Mouse (Mus musculus) gastrocnemius, adult 8-10 months (tissue): Measurements from ENCODE around the gene Sez6. TPM values are rescaled to one million over a fixed set of nuclear protein-coding genes. Genes with fewer than 3 reads are reported as not detected.
A peak's percentile ranks its signal among the peaks of the same experiment; 100 is the strongest.

Experiments
- DNase-seq, 2 experiments: peaks; one replicate each; pipeline ENCODE4 v3.0.0; 2022; ENCODE audit warnings: low spot score in 2 of 2
- total RNA-seq, 4 experiments: library from RNA; stranded (reverse); gene quantifications; 2 replicates each; pipeline ENCODE4 v1.2.4; 2022

The Sez6 gene
- under 1 TPM in 3 of 4 experiments, not detected in 1; 0.21 to 0.29 (median 0.24) TPM for total RNA-seq

- DNase-seq: peak; percentile 39 to 51
These were observed at the start of gene Sez6 for GRCm38 (mm10) chr11:77930751-77931540. Gene Sez6, plus strand, starts transcription at chr11:77930800.

- no peak for DNase-seq
These were observed 45.9 kb upstream of the Sez6 start for GRCm38 (mm10) chr11:77884524-77885245.

- no peak for DNase-seq
These were observed 45.4 kb upstream of the Sez6 start for GRCm38 (mm10) chr11:77885246-77885575.

- DNase-seq: no peak
These were observed 43.1 kb upstream of the Sez6 start for GRCm38 (mm10) chr11:77887373-77887960.

- no peak for DNase-seq
These were observed 41.8 kb upstream of the Sez6 start for GRCm38 (mm10) chr11:77888846-77889245.

- DNase-seq: no peak
These were observed 41.1 kb upstream of the Sez6 start for GRCm38 (mm10) chr11:77889484-77889883.

GRCm38 (mm10) chr11:77890648-77891258 is 39.8 kb upstream of the Sez6 start:
- DNase-seq: no peak

GRCm38 (mm10) chr11:77892883-77893282 is 37.7 kb upstream of the Sez6 start:
- DNase-seq: no peak

GRCm38 (mm10) chr11:77893283-77893682 is 37.3 kb upstream of the Sez6 start:
- DNase-seq: no peak

GRCm38 (mm10) chr11:77893787-77894718 is 36.5 kb upstream of the Sez6 start, which contains the start of gene Pipox:
Gene Pipox, minus strand, starts transcription at chr11:77894096.
- peak; percentile 33 to 64 for DNase-seq

GRCm38 (mm10) chr11:77894967-77895366 is 35.6 kb upstream of the Sez6 start:
- no peak for DNase-seq

GRCm38 (mm10) chr11:77896011-77896410 is 34.6 kb upstream of the Sez6 start:
- DNase-seq: no peak

- no peak for DNase-seq
These were observed 34.1 kb upstream of the Sez6 start for GRCm38 (mm10) chr11:77896480-77896819.

GRCm38 (mm10) chr11:77896820-77897805 is 33.5 kb upstream of the Sez6 start:
- DNase-seq: no peak

- DNase-seq: no peak
These were observed 30.4 kb upstream of the Sez6 start for GRCm38 (mm10) chr11:77900187-77900586.

GRCm38 (mm10) chr11:77900696-77901095 is 29.9 kb upstream of the Sez6 start:
- DNase-seq: no peak

GRCm38 (mm10) chr11:77901366-77901765 is 29.2 kb upstream of the Sez6 start:
- no peak for DNase-seq

- no peak for DNase-seq
These were observed 28.7 kb upstream of the Sez6 start for GRCm38 (mm10) chr11:77901775-77902355.

GRCm38 (mm10) chr11:77903761-77904160 is 26.8 kb upstream of the Sez6 start:
- DNase-seq: no peak
